Mouse (Mus musculus) colon, adult 2 months (tissue): ENCODE data around the gene Gm13539. TPM values are rescaled to one million over a fixed set of nuclear protein-coding genes. Genes with fewer than 3 reads are reported as not detected.

Experiments used
- polyA plus RNA-seq: library from polyadenylated mRNA; depleted of rRNA; stranded (reverse); fragments of >200 nt; gene quantifications from 2 replicates; pipeline ENCODE4 v1.2.3, GENCODE M21; 2012; rRNA removed

Gene Gm13539
- not detected in 2 replicates for polyA plus RNA-seq

GRCm38 (mm10) chr2:25781957-25782356 lies at the start of gene Gm13539:
TSS of gene Gm13539 (plus strand) at chr2:25782257.

GRCm38 (mm10) chr2:25736709-25737108 lies 45.3 kb upstream of the Gm13539 start, which contains the start of gene Obp2b:
TSS of gene Obp2b (plus strand) at chr2:25737009.

GRCm38 (mm10) chr2:25765269-25765668 lies 16.8 kb upstream of the Gm13539 start, which contains the start of gene Lcn3:
TSS of gene Lcn3 (plus strand) at chr2:25765569.

GRCm38 (mm10) chr2:25776717-25777116 lies 5.3 kb upstream of the Gm13539 start, which contains the start of gene Lcn11:
TSS of gene Lcn11 (plus strand) at chr2:25777017.

GRCm38 (mm10) chr2:25815748-25816147 lies 33.7 kb downstream of the Gm13539 start, which contains the start of gene Glt6d1:
TSS of gene Glt6d1 (minus strand) at chr2:25815848.

GRCm38 (mm10) chr2:25822806-25823205 lies 40.7 kb downstream of the Gm13539 start, which contains the start of gene Lcn9:
TSS of gene Lcn9 (plus strand) at chr2:25823153.

Other genes with a start within 250 kb of the Gm13539 start
- gene Traf2, start 235.3 kb upstream of the Gm13539 start, polyA plus RNA-seq, result 13.4 and 15.1 TPM in 2 replicates
- gene Edf1, start 224.4 kb upstream of the Gm13539 start, polyA plus RNA-seq, result 208 and 259 TPM in 2 replicates
- 3.1 and 10.3 TPM in 2 replicates for gene Mamdc4, start 207.4 kb upstream of the Gm13539 start, polyA plus RNA-seq
- 20.9 and 24.9 TPM in 2 replicates for gene Phpt1, start 207.0 kb upstream of the Gm13539 start, polyA plus RNA-seq
- 2.2 and 2.4 TPM in 2 replicates for gene Ajm1, start 200.5 kb upstream of the Gm13539 start, polyA plus RNA-seq
- 64.1 and 64.2 TPM in 2 replicates for gene Rabl6, start 173.7 kb upstream of the Gm13539 start, polyA plus RNA-seq
- gene Ccdc183, start 164.6 kb upstream of the Gm13539 start, polyA plus RNA-seq, result 0.07 TPM in 2 replicates
- 20.6 and 23.5 TPM in 2 replicates for gene Tmem141, start 160.3 kb upstream of the Gm13539 start, polyA plus RNA-seq
- 9.5 and 10.1 TPM in 2 replicates for gene Fcna, start 154.2 kb upstream of the Gm13539 start, polyA plus RNA-seq
- not detected in 2 replicates for gene Lcn8, start 129.1 kb upstream of the Gm13539 start, polyA plus RNA-seq
- not detected in 2 replicates for gene Lcn5, start 124.3 kb upstream of the Gm13539 start, polyA plus RNA-seq
- gene Lcn6, start 105.5 kb upstream of the Gm13539 start, polyA plus RNA-seq, result not detected in 2 replicates
- not detected in 2 replicates for gene Lcn10, start 99.5 kb upstream of the Gm13539 start, polyA plus RNA-seq
- gene Obp2a, start 82.2 kb upstream of the Gm13539 start, polyA plus RNA-seq, result not detected in 2 replicates
- gene Bmyc, start 75.5 kb upstream of the Gm13539 start, polyA plus RNA-seq, result 43.1 and 46.6 TPM in 2 replicates
- not detected in 2 replicates for gene Obp2b, start 45.2 kb upstream of the Gm13539 start, polyA plus RNA-seq
- not detected in 2 replicates for gene Lcn3, start 16.7 kb upstream of the Gm13539 start, polyA plus RNA-seq
- gene Lcn11, start 5.2 kb upstream of the Gm13539 start, polyA plus RNA-seq, result not detected in 2 replicates
- gene Glt6d1, start 33.6 kb downstream of the Gm13539 start, polyA plus RNA-seq, result not detected in 2 replicates
- not detected in 2 replicates for gene Lcn9, start 40.9 kb downstream of the Gm13539 start, polyA plus RNA-seq
- gene Sohlh1, start 65.0 kb downstream of the Gm13539 start, polyA plus RNA-seq, result not detected in 2 replicates
- 2.3 and 4.0 TPM in 2 replicates for gene Kcnt1, start 81.5 kb downstream of the Gm13539 start, polyA plus RNA-seq
- gene Camsap1, start 201.0 kb downstream of the Gm13539 start, polyA plus RNA-seq, result 3.7 and 8.0 TPM in 2 replicates
- 65.0 and 65.8 TPM in 2 replicates for gene Ubac1, start 239.5 kb downstream of the Gm13539 start, polyA plus RNA-seq